Mouse (Mus musculus): Measurements from ENCODE around the gene Slit3. TPM values are rescaled to one million over a fixed set of nuclear protein-coding genes. Genes with fewer than 3 reads are reported as not detected.

Gene Slit3
- total RNA-seq, 2 experiments from 2014 or later: 31.5 to 47.6 TPM

GRCm38 (mm10) chr11:35388471-35388870 lies 267.4 kb downstream of the Slit3 start:
- no peak for DNase-seq (ENCODE audit: low spot score in 2 of 2)

GRCm38 (mm10) chr11:35389341-35389740 lies 268.3 kb downstream of the Slit3 start:
- no peak for DNase-seq (ENCODE audit: low spot score in 2 of 2)

GRCm38 (mm10) chr11:35389780-35390435 lies 268.9 kb downstream of the Slit3 start:
- no peak for DNase-seq (ENCODE audit: low spot score in 2 of 2)

- no peak for DNase-seq (ENCODE audit: low spot score in 2 of 2)
Observed at GRCm38 (mm10) chr11:35393815-35394214, 272.8 kb downstream of the Slit3 start.

- DNase-seq (ENCODE audit: low spot score in 2 of 2): no peak
Observed at GRCm38 (mm10) chr11:35395376-35395775, 274.4 kb downstream of the Slit3 start.

- no peak for DNase-seq (ENCODE audit: low spot score in 2 of 2)
Observed at GRCm38 (mm10) chr11:35398353-35398752, 277.3 kb downstream of the Slit3 start.

- DNase-seq (ENCODE audit: low spot score in 2 of 2): no peak
Observed at GRCm38 (mm10) chr11:35403516-35403915, 282.5 kb downstream of the Slit3 start.

GRCm38 (mm10) chr11:35406045-35406444 lies 285.0 kb downstream of the Slit3 start:
- DNase-seq (ENCODE audit: low spot score in 2 of 2): no peak

- no peak for DNase-seq (ENCODE audit: low spot score in 2 of 2)
Observed at GRCm38 (mm10) chr11:35406522-35406921, 285.5 kb downstream of the Slit3 start.

- peak; percentile 51 to 53 for DNase-seq (ENCODE audit: low spot score in 2 of 2)
Observed at GRCm38 (mm10) chr11:35407341-35408154, 286.5 kb downstream of the Slit3 start.

GRCm38 (mm10) chr11:35410431-35410830 lies 289.4 kb downstream of the Slit3 start:
- DNase-seq (ENCODE audit: low spot score in 2 of 2): no peak

GRCm38 (mm10) chr11:35415768-35416401 lies 294.9 kb downstream of the Slit3 start:
- DNase-seq (ENCODE audit: low spot score in 2 of 2): no peak

- no peak for DNase-seq (ENCODE audit: low spot score in 2 of 2)
Observed at GRCm38 (mm10) chr11:35416402-35417093, 295.5 kb downstream of the Slit3 start.

- DNase-seq (ENCODE audit: low spot score in 2 of 2): no peak
Observed at GRCm38 (mm10) chr11:35417911-35418552, 297.0 kb downstream of the Slit3 start.

GRCm38 (mm10) chr11:35419013-35419412 lies 298.0 kb downstream of the Slit3 start:
- DNase-seq (ENCODE audit: low spot score in 2 of 2): no peak

- no peak for DNase-seq (ENCODE audit: low spot score in 2 of 2)
Observed at GRCm38 (mm10) chr11:35421728-35422127, 300.7 kb downstream of the Slit3 start.

GRCm38 (mm10) chr11:35428036-35428435 lies 307.0 kb downstream of the Slit3 start:
- DNase-seq (ENCODE audit: low spot score in 2 of 2): no peak

GRCm38 (mm10) chr11:35431130-35431529 lies 310.1 kb downstream of the Slit3 start:
- no peak for DNase-seq (ENCODE audit: low spot score in 2 of 2)

- no peak for DNase-seq (ENCODE audit: low spot score in 2 of 2)
Observed at GRCm38 (mm10) chr11:35437510-35437909, 316.5 kb downstream of the Slit3 start.

- no peak for DNase-seq (ENCODE audit: low spot score in 2 of 2)
Observed at GRCm38 (mm10) chr11:35440186-35440585, 319.2 kb downstream of the Slit3 start.
